Mouse (Mus musculus): ENCODE results near the gene Ddc.

DNA sequence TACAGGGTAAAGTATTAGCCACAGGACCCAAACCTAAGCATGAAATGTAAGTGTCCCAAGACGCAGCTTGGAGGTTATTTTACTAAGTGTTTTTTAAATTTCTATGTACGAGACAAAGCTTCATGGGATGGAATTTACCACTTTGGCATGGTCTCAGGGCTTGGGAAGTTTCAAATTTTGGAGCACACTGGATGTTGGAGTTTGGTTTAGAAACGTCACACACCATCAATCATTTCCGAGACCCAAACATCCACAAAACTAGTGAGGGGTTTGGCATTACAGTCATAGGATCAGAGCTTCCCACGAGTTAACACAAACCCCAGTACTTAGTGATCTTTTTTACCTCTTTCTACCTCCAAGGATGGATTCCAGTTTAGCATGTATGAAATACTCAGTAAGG lies 60.6 kb downstream of the Ddc start:
- TF ChIP-seq CTCF (IDR thresholded peaks at IDR 0.05): no peak
- TF ChIP-seq POLR2A (IDR thresholded peaks at IDR 0.05; ENCODE audit: insufficient read depth, low read depth, low read length): no peak
